Mouse (Mus musculus) CH12.LX (cell line): Measurements from ENCODE around the gene Flt1. TPM values are rescaled to one million over a fixed set of nuclear protein-coding genes. Genes with fewer than 3 reads are reported as not detected.

Experiments
- DNase-seq: peaks from one replicate; pipeline ENCODE4 v3.0.0-alpha.2; 2013; ENCODE audit errors: extremely low read depth
- H3K27ac ChIP-seq: 2 replicates; pipeline ENCODE4 v1.5.1; 2012; ENCODE audit warnings: low read depth, mild to moderate bottlenecking, control low read depth, moderate library complexity; ENCODE audit not compliant: insufficient read depth
- H3K27me3 ChIP-seq: replicated peaks from 2 replicates; pipeline ENCODE3; 2012; ENCODE audit warnings: inconsistent platforms
- H3K36me3 ChIP-seq, 2 experiments: replicated peaks in 1 of 2; 2 replicates each; pipeline versions ENCODE3 to v1.6.1; 2012; ENCODE audit warnings: inconsistent platforms in 1 of 2, low read length in 1 of 2, mild to moderate bottlenecking in 1 of 2, mixed read lengths in 1 of 2, moderate library complexity in 1 of 2; ENCODE audit not compliant: control insufficient read depth in 1 of 2, insufficient read depth in 1 of 2
- H3K4me1 ChIP-seq, 2 experiments: 2 replicates each; pipeline ENCODE4 v1.6.1; 2012; ENCODE audit warnings: inconsistent platforms in 1 of 2, moderate library complexity in 1 of 2; ENCODE audit not compliant: insufficient read depth in 2 of 2, control insufficient read depth in 1 of 2
- H3K4me2 ChIP-seq: 2 replicates; pipeline ENCODE4 v1.6.1; 2012; ENCODE audit warnings: low read depth, mild to moderate bottlenecking, control low read depth; ENCODE audit not compliant: poor library complexity, insufficient read depth, severe bottlenecking
- H3K4me3 ChIP-seq, 3 experiments: fragments of 150-350 bp in 1 of 3; sonication (generic) in 1 of 3; replicated peaks in 1 of 3; 2 replicates each; pipeline versions ENCODE3 to v1.5.1; 2011 to 2012; ENCODE audit warnings: low read depth in 2 of 3, low read length in 2 of 3, mild to moderate bottlenecking in 2 of 3, moderate library complexity in 2 of 3, control low read depth in 1 of 3, improper control_type of control experiment in 1 of 3, inconsistent platforms in 1 of 3, mixed read lengths in 1 of 3; ENCODE audit not compliant: poor library complexity in 1 of 3
- H3K79me2 ChIP-seq: replicated peaks from 2 replicates; pipeline ENCODE4 v1.6.1; 2012; ENCODE audit warnings: mild to moderate bottlenecking, moderate library complexity; ENCODE audit not compliant: control insufficient read depth, poor library complexity, insufficient read depth, severe bottlenecking; ENCODE audit errors: extremely low read depth
- H3K9ac ChIP-seq: 2 replicates; pipeline ENCODE4 v1.6.1; 2012; ENCODE audit warnings: low read depth, mild to moderate bottlenecking, control low read depth, moderate library complexity; ENCODE audit not compliant: insufficient read depth
- H3K9me3 ChIP-seq: replicated peaks from 2 replicates; pipeline ENCODE3; 2012; ENCODE audit warnings: low read length, inconsistent platforms, mixed read lengths
- CHD1 ChIP-seq: IDR thresholded peaks from 2 replicates; pipeline ENCODE4 v1.6.1; 2012; ENCODE audit warnings: low read depth, low read length, improper control_type of control experiment, inconsistent platforms
- CHD2 ChIP-seq: IDR thresholded peaks from 2 replicates; pipeline ENCODE4 v1.6.1; 2011; ENCODE audit warnings: low read length, improper control_type of control experiment
- CTCF ChIP-seq, 2 experiments: IDR thresholded peaks in 1 of 2; conservative IDR thresholded peaks in 1 of 2; 2 replicates each; pipeline ENCODE4 v1.5.1; 2011 to 2012; ENCODE audit warnings: low read depth in 2 of 2, low read length in 2 of 2, improper control_type of control experiment in 1 of 2, inconsistent platforms in 1 of 2, mild to moderate bottlenecking in 1 of 2, moderate library complexity in 1 of 2
- E2F4 ChIP-seq: IDR thresholded peaks from 2 replicates; pipeline ENCODE4 v1.6.1; 2011; ENCODE audit warnings: low read depth, low read length, improper control_type of control experiment; ENCODE audit not compliant: insufficient replicate concordance
- ELF1 ChIP-seq: IDR thresholded peaks from 2 replicates; pipeline ENCODE4 v1.6.1; 2014; ENCODE audit warnings: low read depth, mild to moderate bottlenecking, inconsistent platforms, low read length, improper control_type of control experiment
- HCFC1 ChIP-seq: IDR thresholded peaks from 2 replicates; pipeline ENCODE4 v1.6.1; 2012; ENCODE audit warnings: low read depth, mild to moderate bottlenecking, inconsistent platforms, low read length, improper control_type of control experiment
- IRF4 ChIP-seq: IDR thresholded peaks from 2 replicates; pipeline ENCODE4 v1.6.1; 2014; ENCODE audit warnings: low read depth, mild to moderate bottlenecking, inconsistent platforms, low read length, improper control_type of control experiment
- JUND ChIP-seq: conservative IDR thresholded peaks from 2 replicates; pipeline ENCODE4 v1.6.1; 2011; ENCODE audit warnings: low read depth, low read length, improper control_type of control experiment
- KAT2A ChIP-seq: IDR thresholded peaks from 2 replicates; pipeline ENCODE4 v1.6.1; 2012; ENCODE audit warnings: low read length, improper control_type of control experiment, inconsistent platforms; ENCODE audit not compliant: insufficient replicate concordance
- MAFK ChIP-seq: IDR thresholded peaks from 2 replicates; pipeline ENCODE4 v1.6.1; 2011; ENCODE audit warnings: low read length, improper control_type of control experiment; ENCODE audit not compliant: insufficient replicate concordance
- MAX ChIP-seq: IDR thresholded peaks from 2 replicates; pipeline ENCODE4 v1.6.1; 2011; ENCODE audit warnings: low read length, improper control_type of control experiment
- MEF2A ChIP-seq: IDR thresholded peaks from 2 replicates; pipeline ENCODE4 v1.6.1; 2014; ENCODE audit warnings: low read depth, mild to moderate bottlenecking, inconsistent platforms, low read length, improper control_type of control experiment, borderline replicate concordance
- MXI1 ChIP-seq: IDR thresholded peaks from 2 replicates; pipeline ENCODE4 v1.6.1; 2011; ENCODE audit warnings: mild to moderate bottlenecking, low read depth, low read length, improper control_type of control experiment
- MYC ChIP-seq: IDR thresholded peaks from 2 replicates; pipeline ENCODE4 v1.6.1; 2011; ENCODE audit warnings: low read depth, mild to moderate bottlenecking, improper control_type of control experiment, low read length
- NELFE ChIP-seq: IDR thresholded peaks from 2 replicates; pipeline ENCODE4 v1.6.1; 2011; ENCODE audit warnings: low read depth, low read length, improper control_type of control experiment
- PAX5 ChIP-seq: IDR thresholded peaks from 2 replicates; pipeline ENCODE4 v1.6.1; 2012; ENCODE audit warnings: low read length, inconsistent platforms, mixed read lengths
- POLR2A ChIP-seq: IDR thresholded peaks from 2 replicates; pipeline ENCODE4 v1.6.1; 2011; ENCODE audit warnings: low read depth, mild to moderate bottlenecking, improper control_type of control experiment, low read length
- RAD21 ChIP-seq: IDR thresholded peaks from 2 replicates; pipeline ENCODE4 v1.6.1; 2011; ENCODE audit warnings: low read depth, mild to moderate bottlenecking, low read length, improper control_type of control experiment, moderate library complexity
- RCOR1 ChIP-seq: conservative IDR thresholded peaks from 2 replicates; pipeline ENCODE4 v1.6.1; 2012; ENCODE audit warnings: low read depth, mild to moderate bottlenecking, inconsistent platforms, low read length, improper control_type of control experiment
- SIN3A ChIP-seq: IDR thresholded peaks from 2 replicates; pipeline ENCODE4 v1.6.1; 2012; ENCODE audit warnings: low read length, improper control_type of control experiment, inconsistent platforms
- UBTF ChIP-seq: IDR thresholded peaks from 2 replicates; pipeline ENCODE4 v1.6.1; 2012; ENCODE audit warnings: low read depth, mild to moderate bottlenecking, inconsistent platforms, low read length, improper control_type of control experiment, moderate library complexity
- USF1 ChIP-seq: IDR thresholded peaks from 2 replicates; pipeline ENCODE4 v1.6.1; 2014; ENCODE audit warnings: low read depth, mild to moderate bottlenecking, inconsistent platforms, low read length, improper control_type of control experiment
- USF2 ChIP-seq: conservative IDR thresholded peaks from 2 replicates; pipeline ENCODE4 v1.6.1; 2011; ENCODE audit warnings: low read depth, low read length, improper control_type of control experiment
- ZC3H11A ChIP-seq: IDR thresholded peaks from 2 replicates; pipeline ENCODE4 v1.6.1; 2012; ENCODE audit warnings: low read depth, mild to moderate bottlenecking, inconsistent platforms, low read length, improper control_type of control experiment
- ZKSCAN1 ChIP-seq: IDR thresholded peaks from 2 replicates; pipeline ENCODE4 v1.6.1; 2012; ENCODE audit warnings: low read depth, inconsistent platforms, low read length, improper control_type of control experiment, borderline replicate concordance
- ZMIZ1 ChIP-seq: IDR thresholded peaks from 2 replicates; pipeline ENCODE4 v1.6.1; 2012; ENCODE audit warnings: low read depth, mild to moderate bottlenecking, inconsistent platforms, low read length, improper control_type of control experiment
- dilution Hi-C: fragments of 300-500 bp; cut with MboI; formaldehyde crosslinking; loops from 2 replicates; pipeline ENCODE4 v1.14.3; 2020; ENCODE audit warnings: low sequenced_read_pairs; ENCODE audit not compliant: extremely low pct_unique_long_range_greater_than_20kb, extremely low pct_ligation_motif_present
- in situ Hi-C: fragments of 300-500 bp; cut with MboI; formaldehyde crosslinking; loops from 3 replicates; pipeline ENCODE4 v1.14.3; 2019; ENCODE audit warnings: low sequenced_read_pairs, low pct_ligation_motif_present, low pct_unique_long_range_greater_than_20kb, mixed read lengths
- polyA plus RNA-seq: library from polyadenylated mRNA; unstranded; fragments of >175 nt; gene quantifications from 2 replicates; pipeline ENCODE4 v1.2.1, GENCODE M21; 2012; ENCODE audit warnings: low read depth; ENCODE audit not compliant: insufficient read length
- total RNA-seq, 2 experiments: library from RNA; depleted of rRNA; stranded (reverse); fragments of 300-350 nt in 1 of 2; fragments of >200 nt in 1 of 2; gene quantifications; 2 replicates each; pipeline ENCODE4 v1.2.3; 2012 to 2014

Flt1 gene
- total and polyA plus RNA-seq, 3 experiments, result 0.27 to 0.94 (median 0.47) TPM

DNA sequence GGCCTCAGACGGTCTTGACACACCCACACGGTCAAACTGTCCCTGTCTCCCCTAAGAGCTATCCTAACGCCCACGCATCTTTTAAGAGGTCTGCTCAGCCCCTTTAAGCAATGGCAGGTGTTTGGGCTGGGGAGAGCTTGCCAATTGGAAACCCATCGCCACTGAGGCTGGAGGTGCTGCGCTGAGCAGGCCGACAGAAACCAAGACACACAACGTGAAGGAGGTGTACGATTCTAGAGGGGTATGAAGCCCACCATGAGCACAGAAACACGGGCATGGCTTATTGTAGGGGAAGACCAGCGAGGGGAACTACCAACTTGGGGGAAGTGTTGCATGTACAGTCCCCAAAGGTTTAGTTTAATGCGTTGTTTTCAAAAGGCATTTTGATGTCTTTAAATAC is 1.7 kb upstream of the Flt1 start:
- dilution Hi-C loops, result no loop called here
- Histone ChIP-seq H3K79me2 (no peaks in the 10 kb centered on the region), H3K4me3 (no peak overlapping the region)
- DNase-seq, result no peak
- TF ChIP-seq RCOR1 (no peak), UBTF (no peak), MXI1 (no peak), USF2 (no peak), NELFE (no peak), PAX5 (no peak), CHD1 (no peak), MAFK (no peak), CTCF (conservative IDR thresholded peaks at IDR 0.05 in 1 of 2, IDR thresholded peaks at IDR 0.05 in 1 of 2; ENCODE audit: low read depth in 2 of 2, low read length in 2 of 2) (no peak), KAT2A (no peak), USF1 (no peak), ZKSCAN1 (no peak), ZC3H11A (no peak), POLR2A (no peak), CHD2 (no peak), MEF2A (no peak), JUND (no peak), ZMIZ1 (no peak), MYC (no peak), E2F4 (no peak)
- TF ChIP-seq, all 38 proteins: peak for 0
- H3K4me2 ChIP-seq, result no peak overlapping the region
- H3K27ac ChIP-seq, result no peak overlapping the region
- H3K36me3 ChIP-seq, result no peaks in the 10 kb centered on the region
- peaks cover 0 to 6% of the 10 kb centered on the region in 2 experiments; a peak in 2 of 4 replicates for H3K4me1 ChIP-seq
- H3K9ac ChIP-seq, result no peak overlapping the region
- in situ Hi-C loops, result no loop called here
- peaks cover 17% of the 10 kb centered on the region for H3K9me3 ChIP-seq
- H3K27me3 ChIP-seq, result no peaks in the 10 kb centered on the region

DNA sequence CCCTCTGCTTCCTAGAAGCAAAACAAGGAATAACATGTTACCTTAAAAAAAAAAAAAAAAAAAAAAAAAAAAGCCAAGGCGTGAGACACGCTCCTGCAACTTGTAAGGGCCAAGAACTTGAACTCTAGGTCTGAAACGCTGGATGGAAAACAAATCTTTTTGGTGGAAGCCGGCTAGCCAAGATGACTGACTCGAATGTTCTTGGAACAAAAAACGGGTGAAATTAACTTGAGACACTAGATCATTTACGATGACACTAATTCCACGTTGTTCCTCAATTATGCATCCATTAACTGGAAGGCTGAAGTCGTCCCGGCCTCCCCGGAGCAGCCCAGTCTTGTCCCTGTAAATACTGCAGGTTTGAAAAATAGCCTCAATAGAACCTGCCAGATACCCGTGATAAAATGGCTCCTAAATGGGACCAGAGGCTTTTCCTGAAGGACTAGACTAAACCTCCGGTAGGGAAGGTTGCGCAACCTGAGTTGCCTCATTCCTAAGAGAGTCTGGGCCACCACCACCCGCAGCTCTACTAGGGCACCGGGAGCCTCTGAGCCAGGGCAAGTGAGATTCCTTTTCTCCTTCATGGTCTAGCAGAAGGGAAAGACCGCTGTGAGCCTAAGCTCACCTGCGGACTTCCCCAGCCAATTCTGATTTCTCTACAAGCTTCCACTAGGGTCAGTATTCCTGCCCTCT is 1.0 kb upstream of the Flt1 start:
- Histone ChIP-seq H3K9ac (no peak overlapping the region), H3K4me1 (peaks cover 0 to 6% of the 10 kb centered on the region in 2 experiments; a peak in 2 of 4 replicates), H3K27ac (no peak overlapping the region), H3K4me3 (no peak overlapping the region), H3K36me3 (no peaks in the 10 kb centered on the region), H3K79me2 (no peaks in the 10 kb centered on the region)
- no peak for DNase-seq
- no peak for TF ChIP-seq E2F4
- no peak for TF ChIP-seq IRF4
- no peak for TF ChIP-seq CTCF (conservative IDR thresholded peaks at IDR 0.05 in 1 of 2, IDR thresholded peaks at IDR 0.05 in 1 of 2; ENCODE audit: low read depth in 2 of 2, low read length in 2 of 2)
- no peak for TF ChIP-seq PAX5
- TF ChIP-seq RAD21, result no peak
- no peak for TF ChIP-seq USF2
- no peak for TF ChIP-seq USF1
- no peak for TF ChIP-seq UBTF
- TF ChIP-seq NELFE, result no peak
- no peak for TF ChIP-seq MAX
- no peak for TF ChIP-seq HCFC1
- no peak for TF ChIP-seq ELF1
- no peak for TF ChIP-seq SIN3A
- no peak for TF ChIP-seq ZMIZ1
- no peak for TF ChIP-seq ZC3H11A
- TF ChIP-seq, all 38 proteins: peak for 0
- dilution Hi-C loops, result no loop called here
- in situ Hi-C loops, result no loop called here
- Histone ChIP-seq H3K27me3 (no peaks in the 10 kb centered on the region), H3K4me2 (no peak overlapping the region), H3K9me3 (peaks cover 17% of the 10 kb centered on the region)
